Mouse (Mus musculus) spleen, adult 2 months (tissue): Measurements from ENCODE around the gene Gpr19.

Source experiments
- CTCF ChIP-seq: fragments of 200-500 bp; IDR thresholded peaks from 2 replicates; pipeline ENCODE4 v1.5.1; 2011; ENCODE audit warnings: mild to moderate bottlenecking, inconsistent platforms; ENCODE audit not compliant: insufficient read depth, insufficient read length, insufficient replicate concordance; ENCODE audit errors: extremely low read depth
- POLR2A ChIP-seq: fragments of 200-500 bp; IDR thresholded peaks from 2 replicates; pipeline ENCODE4 v1.6.1; 2011; ENCODE audit warnings: low read depth, low read length, inconsistent platforms

DNA sequence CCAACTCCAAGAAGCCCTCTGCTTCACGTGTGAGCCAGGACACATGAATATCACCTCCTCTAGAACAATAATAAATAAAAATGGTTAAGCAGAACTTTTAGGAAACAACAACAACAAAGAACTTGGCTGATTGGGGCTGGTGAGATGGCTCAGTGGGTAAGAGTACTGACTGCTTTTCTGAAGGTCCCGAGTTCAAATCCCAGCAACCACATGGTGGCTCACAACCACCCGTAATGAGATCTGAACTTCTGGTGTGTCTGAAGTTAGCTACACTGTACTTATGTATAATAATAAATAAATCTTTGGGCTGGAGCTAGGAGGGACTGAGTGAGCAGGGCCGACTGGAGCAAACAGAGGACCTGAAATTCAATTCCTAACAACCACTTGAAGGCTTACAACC lies 21.1 kb downstream of the Gpr19 start:
- TF ChIP-seq CTCF (no peak), POLR2A (no peak)
